Mouse (Mus musculus) neural tube, embryonic 15.5 days (tissue): ENCODE data around the gene Mlana. TPM values are rescaled to one million over a fixed set of nuclear protein-coding genes. Genes with fewer than 3 reads are reported as not detected.

Source experiments
- ATAC-seq: fragments of 200-750 bp; cut with Nextera tagmentation; 2 replicates; pipeline ENCODE4 v1.8.0; 2017; ENCODE audit warnings: mild to moderate bottlenecking, moderate TSS enrichment, moderate library complexity; ENCODE audit not compliant: low FRiP score
- H3K27ac ChIP-seq: fragments of 300-500 bp; sonication (generic); replicated peaks from 2 replicates; pipeline ENCODE4 v1.5.1; 2015; ENCODE audit warnings: mild to moderate bottlenecking, inconsistent platforms
- H3K27me3 ChIP-seq: fragments of 300-500 bp; sonication (generic); replicated peaks from 2 replicates; pipeline ENCODE4 v1.6.1; 2015; ENCODE audit warnings: inconsistent platforms
- H3K36me3 ChIP-seq: fragments of 300-500 bp; sonication (generic); 2 replicates; pipeline ENCODE4 v1.6.1; 2015; ENCODE audit warnings: inconsistent platforms
- H3K4me1 ChIP-seq: fragments of 300-500 bp; sonication (generic); 2 replicates; pipeline ENCODE4 v1.6.1; 2015; ENCODE audit warnings: inconsistent platforms
- H3K4me2 ChIP-seq: fragments of 300-500 bp; sonication (generic); 2 replicates; pipeline ENCODE4 v1.6.1; 2015; ENCODE audit warnings: inconsistent platforms, mild to moderate bottlenecking, moderate library complexity
- H3K4me3 ChIP-seq: fragments of 300-500 bp; sonication (generic); replicated peaks from 2 replicates; pipeline ENCODE4 v1.5.1; 2015; ENCODE audit warnings: mild to moderate bottlenecking, inconsistent platforms
- H3K9ac ChIP-seq: fragments of 300-500 bp; sonication (generic); replicated peaks from 2 replicates; pipeline ENCODE4 v1.6.1; 2015; ENCODE audit warnings: mild to moderate bottlenecking, inconsistent platforms
- H3K9me3 ChIP-seq: fragments of 300-500 bp; sonication (generic); replicated peaks from 2 replicates; pipeline ENCODE4 v1.6.1; 2016; ENCODE audit warnings: inconsistent platforms
- WGBS: fragments of 180-500 bp; shearing (Covaris S2); methylation state at CpG from one replicate; pipeline ENCODE4 v1.1.7; 2015; ENCODE audit warnings: mixed read lengths; 5-methylcytosine and 5-hydroxymethylcytosine counted together
- polyA plus RNA-seq: library from polyadenylated mRNA; unstranded; fragments of >200 nt; fragmentation: Nextera tagmentation; extraction: Ambion mirVana; gene quantifications from 2 replicates; pipeline ENCODE4 v1.2.1, GENCODE M21; 2015

Gene Mlana
- polyA plus RNA-seq, 1 experiment from 2014 or later = not detected

GRCm38 (mm10) chr19:29675562-29676078 is 22.0 kb upstream of the Mlana start:
- H3K9ac ChIP-seq = no peak overlapping the region
- no peaks in the 10 kb centered on the region for H3K36me3 ChIP-seq
- no peak for ATAC-seq

DNA sequence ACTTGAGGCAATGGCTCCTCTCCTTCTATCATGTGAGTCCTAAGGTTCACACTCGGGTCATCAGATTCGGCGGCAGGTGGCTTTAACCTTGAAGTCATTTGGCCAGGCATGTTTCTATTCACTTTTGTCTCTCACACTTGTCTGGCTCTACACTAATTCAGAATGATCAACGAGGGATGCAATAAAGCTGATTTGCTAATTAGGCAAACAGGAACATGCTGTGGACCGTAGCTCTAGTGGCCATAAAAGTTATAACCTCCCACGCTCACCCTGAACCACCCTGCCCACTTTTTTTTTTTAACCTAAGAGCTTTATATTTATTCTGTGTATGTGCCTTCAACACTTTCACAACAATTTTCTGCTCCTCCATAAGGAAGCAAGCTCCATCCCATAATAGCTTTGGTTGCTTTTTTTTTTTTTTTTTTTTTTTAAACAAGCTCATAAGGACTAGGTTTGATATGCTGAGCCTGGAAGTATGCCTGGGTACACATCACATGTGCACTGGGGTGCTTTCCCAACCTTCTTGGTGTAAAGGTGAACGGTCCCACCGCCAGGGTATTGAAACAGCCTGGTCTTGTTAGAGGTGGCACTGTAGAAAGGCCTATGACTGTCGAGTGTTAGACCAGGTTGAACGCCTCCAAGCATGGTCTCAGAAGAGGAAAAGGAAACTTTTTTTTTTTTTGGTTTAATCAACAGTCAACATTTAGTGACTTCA is 21.0 kb upstream of the Mlana start:
- H3K4me2 ChIP-seq = no peak overlapping the region
- H3K4me1 ChIP-seq = no peaks in the 10 kb centered on the region
- no peaks in the 10 kb centered on the region for H3K9me3 ChIP-seq
- H3K27ac ChIP-seq = no peak overlapping the region
- no peak overlapping the region for H3K9ac ChIP-seq
- no peaks in the 10 kb centered on the region for H3K27me3 ChIP-seq
- no peak overlapping the region for H3K4me3 ChIP-seq
- no peak for ATAC-seq
- no peaks in the 10 kb centered on the region for H3K36me3 ChIP-seq
- 57% methylated on average over 10 of the region's 10 CpGs for WGBS

More at GRCm38 (mm10) chr19:29675562-29676078, 22.0 kb upstream of the Mlana start:
- no peaks in the 10 kb centered on the region for H3K27me3 ChIP-seq
- H3K4me2 ChIP-seq = no peak overlapping the region
- no peak overlapping the region for H3K27ac ChIP-seq
- no peaks in the 10 kb centered on the region for H3K4me1 ChIP-seq
- 68% methylated on average over 9 of the region's 9 CpGs for WGBS
- no peaks in the 10 kb centered on the region for H3K9me3 ChIP-seq
- H3K4me3 ChIP-seq = no peak overlapping the region

GRCm38 (mm10) chr19:29678181-29678778 is 19.3 kb upstream of the Mlana start:
- Histone ChIP-seq H3K4me3 (no peak overlapping the region), H3K27ac (no peak overlapping the region), H3K9ac (no peak overlapping the region), H3K4me1 (no peaks in the 10 kb centered on the region), H3K4me2 (no peak overlapping the region), H3K27me3 (no peaks in the 10 kb centered on the region), H3K36me3 (no peaks in the 10 kb centered on the region), H3K9me3 (no peaks in the 10 kb centered on the region)
- 78% methylated on average over 6 of the region's 6 CpGs for whole genome bisulfite sequencing
- no peak for ATAC-seq

DNA sequence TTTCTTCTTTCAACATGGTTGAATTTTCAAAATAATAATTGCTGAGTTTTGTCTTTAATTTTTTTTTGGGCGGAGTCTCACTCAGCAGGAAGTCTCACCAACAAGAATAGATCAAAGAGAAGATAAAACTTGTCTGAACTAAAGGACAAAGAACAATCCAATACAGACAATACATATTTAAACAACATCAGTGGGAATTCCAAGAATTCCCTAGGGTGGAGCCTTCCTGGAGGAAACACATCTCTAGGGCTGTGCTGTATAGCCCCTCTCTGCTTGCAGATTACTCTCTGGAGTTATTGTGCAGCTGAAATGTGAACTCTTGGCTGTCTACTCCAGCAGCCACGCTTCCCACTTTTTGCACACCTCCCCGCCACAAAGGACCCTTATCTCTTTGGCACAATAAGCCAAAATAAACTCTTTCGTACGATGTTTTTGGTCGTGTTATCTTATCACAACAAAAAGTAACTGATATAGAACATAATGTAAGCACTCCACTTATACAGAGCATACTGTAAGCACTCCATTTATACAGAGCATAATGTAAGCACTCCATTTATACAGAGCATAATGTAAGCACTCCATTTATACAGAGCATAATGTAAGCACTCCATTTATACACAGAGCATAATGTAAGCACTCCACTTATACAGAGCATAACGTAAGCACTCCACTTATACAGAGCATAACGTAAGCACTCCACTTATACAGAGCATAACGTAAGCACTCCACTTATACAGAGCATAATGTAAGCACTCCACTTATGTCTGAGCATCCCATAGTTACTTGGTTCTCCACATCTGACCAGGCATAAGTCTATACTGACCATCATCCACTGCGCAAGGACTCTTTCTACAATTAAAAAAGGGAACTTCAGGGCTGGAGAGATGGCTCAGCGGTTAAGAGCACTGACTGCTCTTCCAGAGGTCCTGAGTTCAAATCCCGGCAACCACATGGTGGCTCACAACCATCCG is 17.2 kb upstream of the Mlana start:
- Histone ChIP-seq H3K9ac (no peak overlapping the region), H3K4me1 (no peaks in the 10 kb centered on the region), H3K4me3 (no peak overlapping the region), H3K9me3 (no peaks in the 10 kb centered on the region; the same call in 1 of the 2 replicates), H3K27me3 (no peaks in the 10 kb centered on the region), H3K36me3 (no peaks in the 10 kb centered on the region), H3K27ac (no peak overlapping the region), H3K4me2 (no peak overlapping the region)
- WGBS = 90% methylated on average over 13 of the region's 13 CpGs
- no peak for ATAC-seq

DNA sequence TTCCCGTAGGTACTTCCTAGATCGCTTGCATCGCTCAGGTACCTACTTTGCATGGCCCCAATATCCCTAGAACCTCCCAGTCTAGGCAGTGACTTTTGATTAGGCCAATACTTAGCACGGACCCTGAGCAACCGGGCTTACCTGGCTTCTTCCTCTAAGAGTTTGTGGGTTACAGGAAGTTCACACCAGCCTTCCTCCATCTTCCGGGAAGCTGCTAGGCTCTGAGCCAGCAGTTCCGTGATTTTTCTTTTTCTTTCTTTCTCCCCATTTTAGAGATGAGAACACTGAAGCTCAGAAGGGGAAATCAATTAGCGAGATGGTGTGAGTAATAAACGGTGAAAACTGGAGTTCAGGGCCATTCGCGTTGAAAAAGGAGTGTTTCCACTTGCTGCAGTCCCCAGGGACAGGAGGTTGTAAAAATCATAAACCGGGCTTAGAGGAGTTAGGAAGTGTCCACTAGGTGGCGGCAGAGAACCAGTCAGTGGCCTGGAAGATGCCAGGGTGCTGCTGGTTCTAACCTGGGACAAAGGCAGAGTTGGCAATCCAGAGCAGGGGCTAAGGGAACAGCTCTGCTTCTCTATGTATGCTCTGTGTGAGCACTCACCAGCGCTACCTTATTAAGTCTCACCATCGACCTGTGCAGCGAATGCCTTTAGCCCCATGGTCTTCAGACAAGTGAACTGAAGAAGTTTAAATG is 13.6 kb upstream of the Mlana start:
- Histone ChIP-seq H3K4me2 (no peak overlapping the region), H3K4me3 (no peak overlapping the region), H3K4me1 (no peaks in the 10 kb centered on the region), H3K9me3 (no peaks in the 10 kb centered on the region; the same call in 1 of the 2 replicates), H3K27me3 (no peaks in the 10 kb centered on the region), H3K9ac (no peak overlapping the region), H3K36me3 (no peaks in the 10 kb centered on the region), H3K27ac (no peak overlapping the region)
- 54% methylated on average over 16 of the region's 16 CpGs for WGBS
- ATAC-seq = peak; percentile 68; the same call in 1 of the 2 replicates

DNA sequence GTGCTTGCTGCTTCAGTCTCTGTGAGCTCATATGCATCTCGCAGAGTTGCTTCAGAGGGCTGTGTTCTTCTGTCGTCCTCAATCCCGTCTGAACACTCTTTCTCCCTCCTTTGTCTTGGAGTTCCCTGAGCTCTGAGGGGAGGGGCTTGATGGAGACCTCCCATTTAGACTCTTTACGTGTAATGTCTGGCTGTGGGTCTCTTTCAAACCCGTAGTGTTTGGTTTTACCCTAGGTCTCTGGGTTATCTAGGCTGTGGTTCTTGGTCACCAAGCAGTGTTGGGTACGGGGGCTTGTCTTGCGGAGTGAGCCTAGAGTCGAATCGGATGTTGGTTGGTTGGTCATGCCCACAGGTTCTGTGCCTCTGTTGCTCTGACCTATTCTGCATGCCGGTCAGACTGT is 2.6 kb upstream of the Mlana start:
- Histone ChIP-seq H3K9me3 (no peaks in the 10 kb centered on the region), H3K4me3 (no peak overlapping the region), H3K4me2 (no peak overlapping the region), H3K4me1 (no peaks in the 10 kb centered on the region), H3K27ac (no peak overlapping the region), H3K27me3 (no peaks in the 10 kb centered on the region), H3K9ac (no peak overlapping the region), H3K36me3 (no peaks in the 10 kb centered on the region)
- 88% methylated on average over 10 of the region's 10 CpGs for WGBS
- no peak for ATAC-seq

DNA sequence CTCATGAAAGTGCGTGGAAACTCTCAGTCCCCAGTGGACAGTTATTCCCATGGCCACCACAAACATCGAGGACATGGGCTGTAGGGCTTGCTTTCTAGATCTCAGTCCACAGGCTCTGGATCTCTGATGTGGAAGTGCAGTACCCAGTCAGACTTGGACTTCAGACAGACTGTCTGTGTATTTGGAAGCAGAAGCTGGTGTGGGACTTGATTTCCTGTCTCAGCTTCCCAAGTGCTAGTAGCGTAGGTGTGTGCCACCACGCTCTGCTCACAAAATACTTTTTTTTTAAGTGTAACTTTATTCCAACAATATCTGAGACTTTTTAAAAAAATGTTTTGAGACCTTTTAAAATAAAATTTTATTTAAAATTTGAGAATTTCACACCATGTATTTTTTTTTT is 1.3 kb upstream of the Mlana start:
- ATAC-seq = no peak
- Histone ChIP-seq H3K4me3 (no peak overlapping the region), H3K27ac (no peak overlapping the region), H3K9ac (no peak overlapping the region), H3K4me2 (no peak overlapping the region), H3K36me3 (no peaks in the 10 kb centered on the region), H3K4me1 (no peaks in the 10 kb centered on the region), H3K27me3 (no peaks in the 10 kb centered on the region), H3K9me3 (no peaks in the 10 kb centered on the region)
- 92% methylated on average over 4 of the region's 4 CpGs for WGBS

GRCm38 (mm10) chr19:29696840-29697239 is 784 bp upstream of the Mlana start:
- Histone ChIP-seq H3K4me2 (no peak overlapping the region), H3K36me3 (no peaks in the 10 kb centered on the region), H3K9ac (no peak overlapping the region), H3K27me3 (no peaks in the 10 kb centered on the region), H3K4me1 (no peaks in the 10 kb centered on the region), H3K27ac (no peak overlapping the region), H3K9me3 (no peaks in the 10 kb centered on the region), H3K4me3 (no peak overlapping the region)
- no peak for ATAC-seq

DNA sequence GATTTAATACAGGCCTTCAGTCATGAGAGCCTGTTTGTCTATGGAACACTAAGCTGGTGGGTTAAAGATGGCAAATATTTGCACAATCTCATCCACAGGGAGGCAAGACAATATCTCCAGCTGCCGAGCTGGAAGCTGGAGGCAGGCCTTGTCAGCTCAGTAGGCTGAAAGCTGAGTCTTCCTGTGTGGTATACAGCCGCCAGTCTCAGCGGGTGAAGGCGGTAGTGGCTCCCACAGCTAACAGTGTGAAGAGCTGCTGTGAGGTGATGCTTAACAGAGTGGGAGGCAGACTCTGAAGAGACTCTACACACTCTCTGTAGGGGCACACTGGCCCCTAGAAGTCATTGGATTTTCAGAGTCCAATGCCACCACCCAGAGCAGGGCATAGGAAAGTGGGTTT is 4.1 kb downstream of the Mlana start:
- no peak overlapping the region for H3K4me2 ChIP-seq
- ATAC-seq = no peak
- H3K9ac ChIP-seq = no peak overlapping the region
- H3K4me3 ChIP-seq = no peak overlapping the region
- H3K27ac ChIP-seq = no peak overlapping the region
- no peaks in the 10 kb centered on the region for H3K4me1 ChIP-seq
- no peaks in the 10 kb centered on the region for H3K27me3 ChIP-seq
- H3K36me3 ChIP-seq = no peaks in the 10 kb centered on the region
- 73% methylated on average over 4 of the region's 4 CpGs for WGBS
- no peaks in the 10 kb centered on the region for H3K9me3 ChIP-seq

- no peak overlapping the region for H3K4me2 ChIP-seq
- H3K9ac ChIP-seq = no peak overlapping the region
- no peak for ATAC-seq
- WGBS = 93% methylated on average over 13 of the region's 13 CpGs
- no peaks in the 10 kb centered on the region for H3K36me3 ChIP-seq
- no peak overlapping the region for H3K27ac ChIP-seq
- H3K4me1 ChIP-seq = no peaks in the 10 kb centered on the region
- no peaks in the 10 kb centered on the region for H3K27me3 ChIP-seq
- H3K9me3 ChIP-seq = no peaks in the 10 kb centered on the region
- no peak overlapping the region for H3K4me3 ChIP-seq
Measured at GRCm38 (mm10) chr19:29704436-29704835, 6.8 kb downstream of the Mlana start.

DNA sequence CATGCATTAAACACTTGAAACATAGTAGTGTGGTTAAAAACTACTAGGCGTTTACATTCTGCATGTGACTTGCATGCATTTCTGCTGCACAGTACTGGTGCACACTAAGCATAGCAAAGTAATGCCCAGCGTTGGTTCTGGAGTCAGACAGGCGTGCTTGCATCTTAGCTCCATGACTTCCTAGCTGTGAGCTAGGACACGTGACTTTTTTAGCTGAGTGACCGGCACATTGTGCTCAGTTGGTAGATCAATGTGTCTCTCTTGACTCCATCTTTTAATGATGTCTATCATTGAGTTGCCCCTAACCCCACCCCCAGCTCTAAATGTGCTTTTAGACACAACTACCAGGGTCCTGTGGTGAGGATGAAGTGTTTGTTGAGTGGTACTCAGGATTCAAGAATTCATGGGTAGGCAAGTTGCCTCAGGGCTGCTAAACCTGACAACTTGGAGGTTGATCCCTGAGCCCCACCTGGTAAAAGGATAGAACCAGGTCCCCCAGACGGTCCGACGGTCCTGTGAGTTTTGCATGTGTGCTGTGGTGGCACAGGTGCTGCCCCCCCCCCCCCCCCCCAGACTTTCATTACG is 9.8 kb downstream of the Mlana start:
- ATAC-seq = no peak
- no peaks in the 10 kb centered on the region for H3K4me1 ChIP-seq
- H3K27ac ChIP-seq = no peak overlapping the region
- no peak overlapping the region for H3K9ac ChIP-seq
- WGBS = 95% methylated on average over 9 of the region's 9 CpGs
- H3K4me3 ChIP-seq = no peak overlapping the region
- H3K36me3 ChIP-seq = no peaks in the 10 kb centered on the region
- H3K9me3 ChIP-seq = no peaks in the 10 kb centered on the region
- H3K4me2 ChIP-seq = no peak overlapping the region
- no peaks in the 10 kb centered on the region for H3K27me3 ChIP-seq
